Mouse (Mus musculus): ENCODE results near the gene Tns4. TPM values are rescaled to one million over a fixed set of nuclear protein-coding genes. Genes with fewer than 3 reads are reported as not detected.

The Tns4 gene
- polyA plus RNA-seq, 1 experiment from 2014 or later: 2.5 TPM

- Histone ChIP-seq H3K79me2 (ENCODE audit: inconsistent target) (no peaks in the 10 kb centered on the region), H3K4me3 (ENCODE audit: inconsistent target) (no peak overlapping the region), H3K27ac (no peak overlapping the region), H3K36me3 (ENCODE audit: inconsistent target) (no peaks in the 10 kb centered on the region)
- 71% methylated on average over 8 of the region's 8 CpGs for WGBS (ENCODE audit: missing documents)
These were observed 1.3 kb upstream of the Tns4 start for GRCm38 (mm10) chr11:99090391-99090790.

GRCm38 (mm10) chr11:99088486-99088885, 620 bp downstream of the Tns4 start:
- no peak overlapping the region for H3K27ac ChIP-seq
- 61% methylated on average over 2 of the region's 2 CpGs for WGBS (ENCODE audit: missing documents)
- no peak overlapping the region for H3K4me3 ChIP-seq (ENCODE audit: inconsistent target)
- H3K36me3 ChIP-seq (ENCODE audit: inconsistent target): no peaks in the 10 kb centered on the region
- H3K79me2 ChIP-seq (ENCODE audit: inconsistent target): no peaks in the 10 kb centered on the region

- Histone ChIP-seq H3K27ac (no peak overlapping the region), H3K79me2 (ENCODE audit: inconsistent target) (no peaks in the 10 kb centered on the region), H3K4me3 (ENCODE audit: inconsistent target) (no peak overlapping the region), H3K36me3 (ENCODE audit: inconsistent target) (no peaks in the 10 kb centered on the region)
- 93% methylated on average over 9 of the region's 9 CpGs for WGBS (ENCODE audit: missing documents)
These were observed 4.7 kb downstream of the Tns4 start for GRCm38 (mm10) chr11:99084366-99084765.

GRCm38 (mm10) chr11:99083516-99083915, 5.6 kb downstream of the Tns4 start:
- WGBS (ENCODE audit: missing documents): 93% methylated on average over 8 of the region's 8 CpGs

GRCm38 (mm10) chr11:99082098-99082497, 7.0 kb downstream of the Tns4 start:
- WGBS (ENCODE audit: missing documents): 70% methylated on average over 7 of the region's 8 CpGs
- Histone ChIP-seq H3K27ac (no peak overlapping the region), H3K79me2 (ENCODE audit: inconsistent target) (no peaks in the 10 kb centered on the region), H3K4me3 (ENCODE audit: inconsistent target) (no peak overlapping the region), H3K36me3 (ENCODE audit: inconsistent target) (no peaks in the 10 kb centered on the region)

More at GRCm38 (mm10) chr11:99083516-99083915, 5.6 kb downstream of the Tns4 start:
- no peaks in the 10 kb centered on the region for H3K36me3 ChIP-seq (ENCODE audit: inconsistent target)
- no peak overlapping the region for H3K27ac ChIP-seq
- no peak overlapping the region for H3K4me3 ChIP-seq (ENCODE audit: inconsistent target)
- H3K79me2 ChIP-seq (ENCODE audit: inconsistent target): no peaks in the 10 kb centered on the region

- Histone ChIP-seq H3K4me3 (ENCODE audit: inconsistent target) (no peak overlapping the region), H3K27ac (no peak overlapping the region), H3K36me3 (ENCODE audit: inconsistent target) (no peaks in the 10 kb centered on the region), H3K79me2 (ENCODE audit: inconsistent target) (no peaks in the 10 kb centered on the region)
- WGBS (ENCODE audit: missing documents): 43% methylated on average over 3 of the region's 3 CpGs
These were observed 7.5 kb downstream of the Tns4 start for GRCm38 (mm10) chr11:99081566-99081965.

GRCm38 (mm10) chr11:99080902-99081543, 8.1 kb downstream of the Tns4 start:
- 66% methylated on average over 9 of the region's 9 CpGs for WGBS (ENCODE audit: missing documents)
- Histone ChIP-seq H3K27ac (no peak overlapping the region), H3K79me2 (ENCODE audit: inconsistent target) (no peaks in the 10 kb centered on the region), H3K36me3 (ENCODE audit: inconsistent target) (no peaks in the 10 kb centered on the region), H3K4me3 (ENCODE audit: inconsistent target) (no peak overlapping the region)

GRCm38 (mm10) chr11:99077869-99078268, 11.2 kb downstream of the Tns4 start:
- 94% methylated on average over 7 of the region's 8 CpGs for WGBS (ENCODE audit: missing documents)
- Histone ChIP-seq H3K36me3 (ENCODE audit: inconsistent target) (no peaks in the 10 kb centered on the region), H3K27ac (no peak overlapping the region), H3K79me2 (ENCODE audit: inconsistent target) (no peaks in the 10 kb centered on the region), H3K4me3 (ENCODE audit: inconsistent target) (no peak overlapping the region)

GRCm38 (mm10) chr11:99076744-99077319, 12.3 kb downstream of the Tns4 start:
- no peaks in the 10 kb centered on the region for H3K79me2 ChIP-seq (ENCODE audit: inconsistent target)
- no peak overlapping the region for H3K4me3 ChIP-seq (ENCODE audit: inconsistent target)
- H3K27ac ChIP-seq: no peak overlapping the region
- WGBS (ENCODE audit: missing documents): 92% methylated on average over 5 of the region's 5 CpGs
- H3K36me3 ChIP-seq (ENCODE audit: inconsistent target): no peaks in the 10 kb centered on the region

GRCm38 (mm10) chr11:99073781-99074180, 15.3 kb downstream of the Tns4 start:
- Histone ChIP-seq H3K27ac (no peak overlapping the region), H3K4me3 (ENCODE audit: inconsistent target) (no peak overlapping the region), H3K36me3 (ENCODE audit: inconsistent target) (no peaks in the 10 kb centered on the region), H3K79me2 (ENCODE audit: inconsistent target) (no peaks in the 10 kb centered on the region)
- WGBS (ENCODE audit: missing documents): 29% methylated on average over 5 of the region's 5 CpGs

GRCm38 (mm10) chr11:99071866-99072265, 17.2 kb downstream of the Tns4 start:
- no peaks in the 10 kb centered on the region for H3K36me3 ChIP-seq (ENCODE audit: inconsistent target)
- no peak overlapping the region for H3K27ac ChIP-seq
- no peaks in the 10 kb centered on the region for H3K79me2 ChIP-seq (ENCODE audit: inconsistent target)
- H3K4me3 ChIP-seq (ENCODE audit: inconsistent target): no peak overlapping the region
- WGBS (ENCODE audit: missing documents): 93% methylated on average over 6 of the region's 6 CpGs

GRCm38 (mm10) chr11:99068455-99068854, 20.7 kb downstream of the Tns4 start:
- H3K4me3 ChIP-seq (ENCODE audit: inconsistent target): no peak overlapping the region
- H3K27ac ChIP-seq: no peak overlapping the region
- no peaks in the 10 kb centered on the region for H3K79me2 ChIP-seq (ENCODE audit: inconsistent target)
- H3K36me3 ChIP-seq (ENCODE audit: inconsistent target): no peaks in the 10 kb centered on the region
- 53% methylated on average over 5 of the region's 5 CpGs for WGBS (ENCODE audit: missing documents)

- Histone ChIP-seq H3K79me2 (ENCODE audit: inconsistent target) (no peaks in the 10 kb centered on the region), H3K27ac (no peak overlapping the region), H3K36me3 (ENCODE audit: inconsistent target) (no peaks in the 10 kb centered on the region), H3K4me3 (ENCODE audit: inconsistent target) (no peak overlapping the region)
- WGBS (ENCODE audit: missing documents): 96% methylated on average over 8 of the region's 8 CpGs
These were observed 21.5 kb downstream of the Tns4 start for GRCm38 (mm10) chr11:99067591-99067990.

- 27% methylated on average over 2 of the region's 2 CpGs for WGBS (ENCODE audit: missing documents)
- Histone ChIP-seq H3K36me3 (ENCODE audit: inconsistent target) (no peaks in the 10 kb centered on the region), H3K27ac (no peak overlapping the region), H3K79me2 (ENCODE audit: inconsistent target) (no peaks in the 10 kb centered on the region), H3K4me3 (ENCODE audit: inconsistent target) (no peak overlapping the region)
These were observed 23.1 kb downstream of the Tns4 start for GRCm38 (mm10) chr11:99065979-99066378.

GRCm38 (mm10) chr11:99065353-99065752, 23.8 kb downstream of the Tns4 start:
- H3K27ac ChIP-seq: no peak overlapping the region
- H3K36me3 ChIP-seq (ENCODE audit: inconsistent target): no peaks in the 10 kb centered on the region
- no peaks in the 10 kb centered on the region for H3K79me2 ChIP-seq (ENCODE audit: inconsistent target)
- 92% methylated on average over 3 of the region's 3 CpGs for WGBS (ENCODE audit: missing documents)
- no peak overlapping the region for H3K4me3 ChIP-seq (ENCODE audit: inconsistent target)

Data from macrophage (primary cell).